Mouse (Mus musculus) adrenal gland, adult 8-10 months (tissue): ENCODE results near the gene Gins2. TPM values are rescaled to one million over a fixed set of nuclear protein-coding genes. Genes with fewer than 3 reads are reported as not detected.

Experiments
- DNase-seq: peaks from one replicate; pipeline ENCODE4 v3.0.0; 2022
- total RNA-seq, 4 experiments: library from RNA; stranded (reverse); gene quantifications; 2 replicates each; pipeline ENCODE4 v1.2.4; 2022

The Gins2 gene
- total RNA-seq, 4 experiments from 2014 or later, result 5.2 to 10.0 (median 6.5) TPM

DNA sequence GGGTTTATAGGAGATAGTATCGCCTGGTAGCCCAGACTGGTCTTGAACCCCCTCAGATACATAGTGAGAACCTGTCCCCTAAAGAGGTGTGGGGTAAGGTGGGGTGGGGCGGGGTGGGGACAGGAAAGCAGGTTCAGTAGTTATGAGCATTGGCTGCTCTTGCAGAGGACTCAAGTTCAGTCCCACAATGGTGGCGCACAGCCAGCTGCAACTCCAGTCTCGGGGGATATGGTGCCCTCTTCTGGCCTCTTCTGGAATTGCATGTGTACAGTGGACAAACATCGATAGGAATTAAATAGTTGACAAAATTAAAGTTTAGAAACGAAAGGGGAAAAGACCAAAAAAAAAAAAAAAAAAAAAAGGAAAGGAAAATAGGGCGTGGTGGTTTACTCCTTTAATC, 10.4 kb upstream of the Gins2 start:
- DNase-seq, result peak; percentile 52

DNA sequence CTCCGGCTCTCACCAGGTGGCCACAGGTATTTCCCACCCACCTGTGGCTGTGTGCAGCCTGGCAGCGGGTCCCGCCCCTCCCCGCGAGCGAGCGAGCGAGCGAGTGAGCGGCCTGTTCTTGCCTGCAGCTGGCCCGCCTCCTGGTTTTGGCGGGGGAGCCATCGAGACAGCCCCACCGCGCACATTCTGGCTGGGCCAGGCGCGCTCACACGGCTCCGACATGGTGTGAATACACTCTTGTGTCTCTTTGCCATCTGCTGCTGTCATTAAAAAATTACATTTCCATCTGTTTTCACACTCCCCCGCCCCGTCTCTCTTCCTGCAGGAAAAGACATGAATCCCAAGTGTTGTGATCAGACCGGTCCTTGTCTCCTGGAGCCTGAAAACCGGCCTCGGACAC, 9.5 kb upstream of the Gins2 start:
- DNase-seq, result no peak

DNA sequence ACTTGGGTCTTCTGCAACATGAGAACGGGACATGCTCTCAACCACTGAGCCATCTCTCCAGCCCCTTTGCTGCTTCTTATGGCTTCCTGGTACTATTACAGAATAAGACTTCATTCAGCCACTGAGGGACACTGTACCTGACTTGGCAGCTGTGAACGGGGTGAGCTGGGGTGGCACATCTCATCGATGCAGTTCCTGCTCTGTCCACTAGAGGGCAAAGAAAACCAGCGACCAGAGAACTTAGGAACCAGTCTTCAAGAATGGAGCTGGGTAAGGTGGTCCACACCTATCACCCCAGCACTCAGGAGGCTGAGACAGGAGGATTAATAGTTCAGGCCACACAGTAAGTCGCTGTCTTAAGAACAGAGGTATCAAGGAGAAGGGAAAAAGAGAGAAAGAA, 6.9 kb upstream of the Gins2 start:
- no peak for DNase-seq

DNA sequence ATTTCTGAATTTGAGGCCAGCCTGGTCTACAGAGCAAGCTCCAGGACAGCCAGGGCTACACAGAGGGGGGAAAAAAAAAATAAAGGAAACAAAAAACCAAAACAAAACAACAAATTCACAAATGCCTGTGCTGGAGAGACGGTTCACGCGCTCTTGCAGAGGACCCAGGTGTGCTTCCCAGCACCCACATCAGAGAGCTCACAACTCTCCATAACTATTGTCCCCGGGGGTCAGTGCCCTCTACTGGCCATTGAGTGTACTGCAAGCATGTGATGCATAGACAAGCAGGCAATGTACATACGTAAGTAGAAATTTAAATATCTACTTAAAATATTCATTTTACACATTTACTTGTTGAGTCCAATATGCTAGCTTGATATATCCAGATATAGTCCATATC, 5.5 kb upstream of the Gins2 start:
- DNase-seq, result no peak

DNA sequence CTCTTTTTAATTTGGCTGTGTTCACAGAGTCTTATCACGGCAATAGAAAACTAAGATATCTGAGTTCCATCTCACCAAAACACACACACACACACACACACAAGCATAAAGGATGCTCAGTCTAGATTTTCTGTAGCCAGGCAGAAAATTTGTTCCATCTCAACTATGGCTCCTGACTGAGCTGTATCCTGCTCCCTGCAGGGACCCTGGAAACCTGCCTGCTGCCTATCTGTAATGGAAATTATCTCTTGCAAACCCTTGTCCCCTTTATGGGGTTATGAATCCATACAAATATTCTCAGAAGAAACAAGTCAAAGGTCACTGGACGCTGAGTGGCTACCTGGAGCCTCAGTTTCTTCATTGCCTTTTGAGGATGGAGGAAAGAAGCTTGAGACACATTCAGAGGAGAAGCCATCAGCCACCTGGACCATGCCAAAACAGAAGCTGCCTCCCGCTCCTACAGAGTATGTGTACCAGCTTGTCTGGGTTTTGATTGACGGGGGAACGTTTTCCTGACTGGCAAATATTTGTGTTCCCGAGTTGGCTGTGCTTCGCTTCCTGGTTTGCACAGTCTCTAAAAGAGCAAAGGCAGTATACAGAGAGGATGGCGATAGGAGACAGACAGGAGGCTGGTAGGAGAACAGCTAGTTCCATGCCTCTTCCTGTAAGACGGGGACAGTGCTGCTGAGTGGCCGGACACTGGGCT, 2.6 kb upstream of the Gins2 start:
- DNase-seq, result no peak

DNA sequence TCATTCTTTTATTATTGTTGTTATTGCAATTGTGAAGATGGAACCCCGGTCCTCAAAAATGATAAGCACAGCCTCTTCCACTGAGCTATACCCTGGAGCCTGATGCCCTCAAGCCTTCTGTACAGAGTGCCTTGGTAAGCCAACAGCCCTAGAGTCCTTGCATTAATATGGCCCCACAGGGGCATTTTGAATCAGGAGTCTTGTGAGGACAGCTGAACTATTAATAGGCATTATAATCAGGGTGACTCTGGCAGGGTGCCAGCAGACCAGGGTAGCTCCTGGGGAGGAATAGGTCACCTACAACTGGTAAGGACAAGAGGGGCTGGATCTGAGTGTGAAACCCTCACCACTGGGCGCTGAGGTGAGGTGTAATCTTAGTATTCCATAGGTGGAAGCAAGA, 817 bp upstream of the Gins2 start:
- no peak for DNase-seq

DNA sequence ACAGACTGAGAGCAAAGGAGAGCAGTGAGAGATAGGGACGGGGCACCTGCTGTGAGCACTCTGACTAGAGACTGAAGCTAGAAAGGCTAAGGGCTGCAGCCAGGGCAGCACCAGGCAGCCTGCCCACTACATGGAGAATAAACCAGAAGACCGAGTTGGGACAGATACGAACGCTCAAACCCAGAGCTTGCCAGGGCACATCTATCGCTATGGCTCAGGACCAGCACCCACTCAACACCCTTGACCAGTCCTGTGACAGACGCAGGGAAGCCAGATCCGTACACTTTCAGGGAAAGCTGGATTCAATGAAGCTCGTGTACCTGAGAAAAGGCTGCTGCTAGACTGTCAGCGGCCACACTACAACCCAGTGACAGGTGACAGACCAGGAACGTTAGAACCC, 3.6 kb downstream of the Gins2 start:
- no peak for DNase-seq

DNA sequence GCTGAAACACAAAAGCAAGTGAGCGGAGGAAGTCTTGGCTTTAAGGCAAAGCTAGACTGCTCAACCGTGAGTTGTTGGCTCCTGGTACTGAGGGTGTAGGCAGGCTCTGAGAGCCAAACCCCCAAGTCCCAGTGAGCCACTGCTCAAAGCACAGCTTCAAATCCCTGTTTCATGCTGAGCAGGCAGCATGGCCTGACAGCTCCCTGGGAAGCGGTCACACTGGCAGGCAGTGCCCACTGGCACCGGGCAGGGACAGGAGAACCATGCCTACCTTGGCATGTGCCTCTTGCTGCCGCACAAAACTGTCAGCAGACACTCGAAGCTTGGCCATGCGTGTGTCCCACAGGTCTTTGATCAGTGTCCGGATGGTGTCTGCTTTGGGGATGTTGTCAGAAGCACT, 7.3 kb downstream of the Gins2 start:
- DNase-seq, result no peak

DNA sequence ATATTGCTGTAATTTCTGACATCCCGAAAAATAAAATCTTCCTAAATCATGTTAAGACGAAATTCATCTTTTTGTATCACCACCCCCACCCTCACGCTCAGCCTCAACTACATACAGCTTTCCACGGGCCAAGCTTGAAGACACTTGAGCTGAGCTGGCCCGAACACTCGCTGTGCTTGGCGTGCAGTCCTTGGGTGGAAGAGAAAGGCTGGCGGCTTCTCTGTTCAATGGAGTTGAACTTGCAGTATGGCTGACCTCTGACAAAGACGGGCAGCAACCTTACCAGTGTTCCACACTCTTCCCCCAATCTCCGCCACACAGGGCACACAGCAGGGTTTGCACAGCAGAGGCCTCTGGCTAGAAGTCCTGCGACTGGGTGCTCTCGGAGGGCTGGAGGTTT, 7.8 kb downstream of the Gins2 start:
- DNase-seq, result no peak

DNA sequence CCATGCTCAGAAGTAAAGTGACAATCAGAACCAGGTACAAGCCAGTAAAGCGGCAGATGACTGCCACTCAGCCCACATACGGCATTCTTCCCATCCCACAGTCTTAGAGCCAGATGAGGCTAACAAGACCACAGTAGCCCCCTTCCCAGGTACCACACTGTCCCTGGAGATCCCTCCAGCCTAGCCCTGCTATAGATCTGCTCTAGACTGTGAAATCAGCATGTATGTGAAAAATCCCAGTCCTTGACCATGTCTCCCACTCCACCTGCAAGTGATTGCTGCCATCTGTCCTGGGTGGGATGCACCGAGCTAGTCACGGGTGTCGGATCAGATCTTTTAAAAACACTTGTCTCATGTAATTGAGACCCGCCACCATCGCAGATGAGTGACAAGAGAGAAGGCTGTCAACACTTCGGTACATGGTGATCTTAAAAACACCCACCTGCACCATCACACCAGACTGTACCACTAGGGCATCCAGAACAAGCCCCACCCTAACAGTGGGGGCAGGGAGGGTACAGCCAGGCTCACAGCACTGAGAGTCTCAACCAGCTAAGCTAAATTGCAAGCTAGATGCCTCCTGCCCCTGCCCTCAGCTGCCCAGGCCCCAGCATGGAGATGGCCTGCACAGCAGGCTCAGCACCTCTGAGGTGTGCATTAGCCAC, 8.6 kb downstream of the Gins2 start:
- DNase-seq, result no peak

DNA sequence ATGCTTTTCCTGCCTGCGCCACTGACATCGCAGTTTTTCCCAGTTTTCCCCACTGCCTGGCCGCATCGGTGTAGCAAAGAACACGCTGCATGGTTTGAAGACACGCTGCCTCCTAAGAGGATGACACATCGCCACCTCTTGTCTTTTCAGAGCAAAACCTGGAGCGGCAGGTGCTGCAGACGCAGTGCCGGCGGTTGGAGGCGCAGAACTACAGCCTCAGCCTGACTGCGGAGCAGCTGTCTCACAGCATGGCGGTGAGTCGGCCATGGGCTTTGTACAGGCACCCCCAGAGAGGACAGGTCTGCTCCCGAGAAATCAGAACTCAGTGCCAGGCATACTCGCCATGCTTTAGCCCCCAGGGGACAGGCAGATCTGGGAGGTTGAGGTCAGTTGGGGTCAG, 11.3 kb downstream of the Gins2 start:
- DNase-seq, result no peak

DNA sequence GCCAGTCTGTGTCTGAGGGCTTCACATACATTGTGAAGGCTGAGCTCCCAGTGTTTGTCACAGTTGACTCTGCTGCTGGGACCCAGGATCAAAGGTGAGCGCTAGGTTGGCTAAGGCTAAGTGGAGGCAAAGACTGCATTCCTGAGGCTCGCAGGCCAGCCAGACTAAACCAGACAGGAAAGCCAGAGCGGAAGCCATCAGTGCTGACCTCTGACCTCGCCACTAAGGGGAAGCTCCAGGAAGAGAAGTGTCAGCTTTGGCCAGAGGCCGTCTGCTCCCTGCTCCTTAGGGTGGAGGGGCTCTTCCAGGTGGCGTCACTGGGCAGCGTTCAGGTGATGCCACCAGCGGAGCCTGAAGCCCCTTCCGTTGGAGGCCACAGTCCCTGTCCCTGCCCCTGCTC, 13.3 kb downstream of the Gins2 start:
- DNase-seq, result no peak

DNA sequence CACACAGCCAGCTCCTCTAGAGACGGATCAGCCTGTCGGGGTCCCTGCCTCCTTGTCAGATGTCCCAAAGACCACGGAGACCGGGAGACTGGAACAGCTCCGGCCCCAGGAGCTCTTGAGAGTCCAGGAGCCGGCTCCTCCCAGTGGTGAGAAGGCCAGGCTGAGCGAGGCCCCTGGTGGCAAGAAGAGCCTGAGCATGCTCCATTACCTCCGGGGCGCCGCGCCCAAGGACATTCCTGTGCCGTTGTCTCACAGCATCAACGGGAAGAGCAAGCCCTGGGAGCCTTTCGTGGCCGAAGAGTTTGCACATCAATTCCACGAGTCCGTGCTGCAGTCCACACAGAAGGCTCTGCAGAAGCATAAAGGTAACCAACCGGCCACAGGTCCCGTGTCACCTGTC, 14.2 kb downstream of the Gins2 start:
- no peak for DNase-seq

DNA sequence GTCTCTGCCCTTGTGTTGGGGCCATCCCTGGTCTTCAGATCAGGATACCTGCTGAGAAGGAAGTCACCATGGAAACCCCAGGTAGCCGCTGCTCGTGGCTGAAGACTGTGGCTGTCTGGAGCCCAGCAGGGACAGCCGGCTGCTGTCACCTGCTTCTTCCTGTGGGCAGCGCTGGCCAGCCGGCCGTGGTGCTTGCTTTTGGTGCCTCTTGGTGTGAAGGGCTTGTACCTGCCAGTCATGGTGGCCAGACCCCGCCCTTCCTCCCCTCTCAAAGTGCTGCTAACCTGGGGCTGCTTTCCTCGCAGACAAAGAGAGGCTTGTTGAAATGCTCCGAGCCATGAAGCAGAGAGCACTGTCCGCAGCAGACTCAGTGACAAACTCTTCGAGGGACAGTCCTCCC, 15.2 kb downstream of the Gins2 start:
- no peak for DNase-seq

DNA sequence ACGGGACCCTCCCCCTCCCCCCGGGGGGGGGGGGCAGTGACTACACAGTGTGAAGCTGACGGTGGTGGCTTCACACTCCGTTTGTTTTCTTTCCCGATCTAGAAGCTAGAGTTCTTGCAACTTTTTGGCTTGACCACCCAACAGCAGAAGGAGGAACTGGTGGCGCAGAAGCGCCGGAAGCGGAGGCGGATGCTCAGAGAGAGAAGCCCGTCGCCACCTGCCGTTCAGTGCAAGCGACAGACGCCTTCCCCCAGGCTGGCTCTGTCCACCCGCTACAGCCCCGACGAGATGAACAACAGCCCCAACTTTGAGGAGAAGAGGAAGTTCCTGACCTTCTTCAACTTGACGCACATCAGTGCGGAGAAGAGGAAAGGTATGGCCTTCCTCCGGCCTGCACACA, 16.6 kb downstream of the Gins2 start:
- no peak for DNase-seq

DNA sequence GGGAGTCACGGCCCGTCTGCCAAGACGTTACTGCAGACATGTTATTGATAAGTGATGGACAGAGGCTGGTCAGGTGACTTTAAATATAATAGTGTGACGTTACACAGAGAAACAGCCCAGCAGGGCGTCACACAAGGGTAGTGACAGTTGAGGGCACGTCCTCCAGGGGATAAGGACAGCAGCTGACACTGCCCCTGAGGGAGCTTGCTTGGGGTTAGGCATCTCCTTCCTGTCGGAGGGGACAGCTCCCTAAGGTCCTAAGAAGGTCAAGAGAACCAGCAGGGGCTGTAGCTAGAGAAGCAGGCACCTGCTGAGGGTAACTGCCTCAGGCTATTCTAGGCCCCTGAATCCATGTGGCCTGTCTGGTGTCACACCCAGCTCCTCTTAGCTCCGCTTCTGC, 17.5 kb downstream of the Gins2 start:
- DNase-seq, result no peak

DNA sequence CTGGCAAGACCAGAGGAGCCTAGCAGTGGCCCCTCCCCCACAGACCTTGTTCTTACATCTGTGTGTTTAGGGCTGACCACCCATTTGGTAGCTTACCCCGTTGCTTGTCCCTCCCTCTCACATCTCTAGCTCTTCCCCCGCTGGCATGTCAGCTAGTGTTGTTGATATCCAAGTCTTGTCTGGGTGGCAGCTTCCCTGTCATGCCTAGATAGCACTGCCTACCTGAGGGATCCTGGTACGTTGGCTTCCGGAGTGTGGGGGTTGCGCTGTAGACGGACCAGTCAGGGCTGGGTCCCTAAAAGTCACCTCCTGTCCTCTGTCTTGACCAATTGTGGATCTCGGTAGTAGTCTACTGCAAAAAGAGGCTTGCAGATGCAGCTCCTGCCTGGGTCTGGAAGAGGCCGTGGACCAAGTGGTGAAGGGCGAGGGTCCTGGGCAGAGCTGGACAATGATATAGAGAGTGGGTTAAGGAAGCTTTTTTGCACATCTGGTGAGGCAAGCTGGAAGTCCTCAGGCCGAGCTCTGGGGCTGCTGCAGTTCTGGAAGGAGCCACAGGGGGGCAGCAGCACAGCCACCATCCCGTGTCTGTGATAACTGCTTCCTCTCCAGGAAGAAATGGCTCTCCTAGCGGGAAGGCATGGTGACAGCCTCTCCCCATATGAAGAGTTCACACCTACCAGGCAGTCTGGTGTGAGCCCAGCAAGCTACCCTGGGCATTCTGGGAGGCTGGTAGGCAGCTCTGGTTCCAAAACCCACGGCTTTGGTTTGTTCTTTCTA, 19.0 kb downstream of the Gins2 start:
- DNase-seq, result no peak

DNA sequence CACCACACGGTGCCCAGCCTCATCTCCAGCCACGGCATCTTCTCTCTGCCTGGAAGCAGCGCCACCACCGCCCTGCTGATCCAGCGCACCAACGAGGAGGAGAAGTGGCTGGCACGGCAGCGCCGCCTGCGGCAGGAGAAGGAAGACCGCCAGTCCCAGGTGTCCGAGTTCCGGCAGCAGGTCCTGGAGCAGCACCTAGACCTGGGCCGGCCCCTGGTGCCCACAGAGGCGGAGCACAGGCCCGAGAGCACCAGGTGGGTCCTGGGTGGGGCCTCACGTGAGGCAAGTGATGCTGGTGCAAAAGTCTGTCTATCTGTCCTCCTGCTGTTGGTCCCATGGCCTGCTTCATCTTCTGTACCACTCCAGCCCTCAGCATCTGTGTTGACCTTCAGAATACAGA, 20.0 kb downstream of the Gins2 start:
- no peak for DNase-seq

DNA sequence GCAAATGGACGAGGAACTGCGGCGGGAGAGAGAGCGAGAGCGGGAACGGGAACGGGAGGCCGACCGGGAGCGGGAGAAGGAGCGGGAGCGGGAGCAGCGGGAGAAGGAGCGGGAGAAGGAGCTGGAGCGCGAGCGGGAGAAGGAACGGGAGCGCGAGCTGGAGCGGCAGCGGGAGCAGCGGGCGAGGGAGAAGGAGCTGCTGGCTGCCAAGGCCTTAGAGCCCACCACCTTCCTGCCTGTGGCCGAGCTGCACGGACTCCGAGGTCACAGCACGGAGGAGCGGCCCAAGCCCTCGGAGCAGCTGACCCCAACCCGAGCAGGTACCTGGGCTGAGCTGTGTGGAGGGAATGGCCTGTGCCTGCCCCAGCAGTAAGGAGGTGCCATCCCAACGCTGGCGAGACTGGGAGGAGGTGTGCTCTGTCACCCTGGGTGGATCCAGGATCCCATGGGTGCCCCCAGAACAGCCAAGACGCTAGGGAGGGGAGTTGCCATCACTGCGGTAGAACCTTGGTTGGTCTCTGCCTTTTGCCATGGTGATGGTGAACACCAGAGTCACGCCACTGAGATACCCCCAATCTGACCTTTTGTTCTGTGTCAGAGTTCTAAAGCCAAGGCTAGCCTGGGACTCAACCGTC, 20.8 kb downstream of the Gins2 start:
- no peak for DNase-seq

DNA sequence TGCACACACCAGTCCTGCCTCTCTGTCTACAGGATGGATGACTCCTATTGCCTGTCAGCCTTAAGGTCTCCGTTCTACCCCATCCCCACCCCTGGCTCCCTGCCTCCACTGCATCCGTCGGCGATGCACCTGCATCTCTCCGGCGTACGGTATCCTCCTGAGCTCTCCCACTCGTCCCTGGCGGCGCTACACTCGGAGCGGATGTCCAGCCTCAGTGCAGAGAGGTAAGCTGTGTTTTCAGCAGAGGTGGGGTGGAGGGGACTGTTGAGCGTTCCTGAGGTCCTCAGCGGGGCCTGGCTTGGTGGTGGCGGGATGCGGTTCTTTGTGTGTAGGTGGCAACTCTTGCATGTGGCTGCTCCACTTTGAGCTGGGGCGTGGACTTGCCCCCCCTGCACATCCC, 21.4 kb downstream of the Gins2 start:
- no peak for DNase-seq

DNA sequence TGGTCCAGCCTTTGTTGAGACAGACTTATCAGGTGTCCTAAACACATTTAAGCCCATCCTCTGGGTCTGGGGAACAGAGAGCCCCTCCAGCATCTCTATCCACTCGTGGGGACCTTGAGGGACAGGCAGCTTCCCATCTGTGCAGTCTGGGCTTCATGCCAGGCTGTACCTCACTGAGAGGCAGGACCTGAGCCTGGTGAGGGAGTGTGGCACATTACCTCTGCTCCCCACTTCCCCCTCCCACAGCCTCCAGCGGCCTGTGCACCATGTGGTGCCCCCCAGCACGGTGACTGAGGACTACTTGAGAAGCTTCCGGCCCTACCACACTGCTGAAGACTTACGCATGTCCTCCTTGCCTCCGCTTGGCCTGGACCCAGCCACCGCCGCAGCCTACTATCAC, 22.4 kb downstream of the Gins2 start:
- DNase-seq, result no peak

DNA sequence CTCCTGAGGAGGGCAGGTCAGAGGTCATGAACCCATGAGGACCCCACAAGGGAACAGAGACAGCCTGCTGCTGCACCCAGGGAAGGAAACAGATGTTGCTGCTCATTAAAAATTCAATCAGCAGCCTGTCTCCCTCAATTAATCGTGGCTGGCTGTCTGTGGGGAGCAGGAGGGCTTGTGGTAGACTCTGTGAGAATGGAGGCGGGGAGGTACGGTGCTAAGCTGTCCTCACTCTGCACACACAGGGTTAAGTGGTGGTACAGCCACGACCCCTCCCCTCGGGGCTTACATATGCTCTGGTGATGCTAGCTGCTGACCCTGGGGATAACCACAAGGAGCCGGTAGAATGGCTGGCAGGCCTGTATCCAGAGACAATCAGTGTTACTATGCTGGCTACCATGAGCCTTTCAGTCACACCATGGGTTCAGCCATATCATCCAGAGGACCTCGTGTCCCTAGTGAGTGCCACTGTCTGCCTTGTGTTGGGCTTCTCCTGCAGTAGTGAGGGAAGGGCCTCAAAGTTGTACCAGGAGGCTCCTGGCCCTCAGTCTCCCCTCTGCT, 23.9 kb downstream of the Gins2 start:
- no peak for DNase-seq
